Mouse (Mus musculus): ENCODE results near the gene Rgs19. TPM values are rescaled to one million over a fixed set of nuclear protein-coding genes. Genes with fewer than 3 reads are reported as not detected.

Rgs19 gene
- polyA plus RNA-seq, 1 experiment, result 25.7 TPM

DNA sequence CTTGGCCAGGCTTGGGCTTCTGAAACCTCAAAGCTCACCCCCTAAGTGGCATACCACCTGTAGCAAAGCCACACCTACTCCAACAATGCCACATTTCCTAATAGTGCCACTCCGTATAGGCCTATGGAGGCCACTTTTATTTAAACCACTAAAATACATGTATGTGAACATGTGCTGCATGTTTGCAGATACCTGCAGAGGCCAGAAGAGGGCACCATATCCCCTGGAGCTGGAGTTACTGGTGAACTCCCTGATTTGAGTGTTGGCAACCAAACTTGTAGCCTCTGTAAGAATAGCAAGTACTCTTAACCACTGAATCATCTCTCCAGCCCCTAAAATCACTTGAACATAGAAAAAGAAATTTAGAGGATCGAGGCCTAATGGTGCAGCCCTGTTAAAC, 49.4 kb downstream of the Rgs19 start:
- no peaks in the 10 kb centered on the region for H3K4me1 ChIP-seq (ENCODE audit: control insufficient read depth, insufficient read depth, low read length)
- no peak overlapping the region for H3K27ac ChIP-seq (ENCODE audit: control insufficient read depth, insufficient read depth, low read depth, low read length)
- no peak for TF ChIP-seq CTCF (IDR thresholded peaks at IDR 0.05; ENCODE audit: control insufficient read depth, insufficient read depth, insufficient replicate concordance, low read depth, low read length)
- TF ChIP-seq POLR2A (IDR thresholded peaks at IDR 0.05; ENCODE audit: control insufficient read depth, low read depth, low read length), result no peak
- H3K36me3 ChIP-seq (ENCODE audit: control insufficient read depth, insufficient read depth, low read length), result no peaks in the 10 kb centered on the region
- H3K27me3 ChIP-seq (ENCODE audit: control insufficient read depth, insufficient read depth, low read length), result no peaks in the 10 kb centered on the region
- no peak overlapping the region for H3K4me3 ChIP-seq (ENCODE audit: control insufficient read depth, low read depth, low read length)

Other genes with a start within 250 kb of the Rgs19 start
- gene Zbtb46, start 234.6 kb downstream of the Rgs19 start, polyA plus RNA-seq (2012; rRNA removed), result 8.3 and 10.1 TPM in 2 replicates
- 141 and 146 TPM in 2 replicates for gene Abhd16b, start 200.8 kb downstream of the Rgs19 start, polyA plus RNA-seq (2012; rRNA removed)
- 17.4 and 17.5 TPM in 2 replicates for gene Tpd52l2, start 196.8 kb downstream of the Rgs19 start, polyA plus RNA-seq (2012; rRNA removed)
- gene Dnajc5, start 173.5 kb downstream of the Rgs19 start, polyA plus RNA-seq (2012; rRNA removed), result 16.6 and 19.8 TPM in 2 replicates
- gene Uckl1, start 109.1 kb downstream of the Rgs19 start, polyA plus RNA-seq (2012; rRNA removed), result 44.4 and 44.5 TPM in 2 replicates
- 19.5 and 20.1 TPM in 2 replicates for gene Prpf6, start 102.1 kb downstream of the Rgs19 start, polyA plus RNA-seq (2012; rRNA removed)
- gene Zfp512b, start 101.2 kb downstream of the Rgs19 start, polyA plus RNA-seq (2012; rRNA removed), result 83.2 and 90.6 TPM in 2 replicates
- 61.7 and 61.8 TPM in 2 replicates for gene Samd10, start 94.8 kb downstream of the Rgs19 start, polyA plus RNA-seq (2012; rRNA removed)
- gene Gm29797, start 36.9 kb downstream of the Rgs19 start, polyA plus RNA-seq (2012; rRNA removed), result 0.16 TPM in 1 of 2 replicates, not detected in the other
- 5.0 and 5.5 TPM in 2 replicates for gene Sox18, start 22.3 kb downstream of the Rgs19 start, polyA plus RNA-seq (2012; rRNA removed)
- gene Tcea2, start 13.7 kb downstream of the Rgs19 start, polyA plus RNA-seq (2012; rRNA removed), result 577 and 632 TPM in 2 replicates
- 409 and 417 TPM in 2 replicates for gene Lkaaear1, start 4.5 kb upstream of the Rgs19 start, polyA plus RNA-seq (2012; rRNA removed)
- gene Oprl1, start 21.0 kb upstream of the Rgs19 start, polyA plus RNA-seq (2012; rRNA removed), result 5.4 and 5.9 TPM in 2 replicates
- gene Myt1, start 69.4 kb upstream of the Rgs19 start, polyA plus RNA-seq (2012; rRNA removed), result 2.9 and 5.3 TPM in 2 replicates
- 24.7 and 25.5 TPM in 2 replicates for gene Pcmtd2, start 143.9 kb upstream of the Rgs19 start, polyA plus RNA-seq (2012; rRNA removed)
- gene Polr3k, start 170.4 kb upstream of the Rgs19 start, polyA plus RNA-seq (2012; rRNA removed), result 6.6 and 7.2 TPM in 2 replicates

Data from testis, adult 2 months (tissue).